Mouse (Mus musculus): Measurements from ENCODE around the gene Gm10662.
"Not testable (repeated sequence)": the region's sequence is repeated elsewhere in the genome, so short reads cannot be mapped to it uniquely, and the experiment has no call there.

Gm10662 gene

GRCm38 (mm10) chr7:23144380-23144779, at the start of gene Gm10662:
TSS of gene Gm10662 (minus strand) at chr7:23144480.
- DNase-seq (ENCODE audit: low spot score), result not testable (repeated sequence)

DNA sequence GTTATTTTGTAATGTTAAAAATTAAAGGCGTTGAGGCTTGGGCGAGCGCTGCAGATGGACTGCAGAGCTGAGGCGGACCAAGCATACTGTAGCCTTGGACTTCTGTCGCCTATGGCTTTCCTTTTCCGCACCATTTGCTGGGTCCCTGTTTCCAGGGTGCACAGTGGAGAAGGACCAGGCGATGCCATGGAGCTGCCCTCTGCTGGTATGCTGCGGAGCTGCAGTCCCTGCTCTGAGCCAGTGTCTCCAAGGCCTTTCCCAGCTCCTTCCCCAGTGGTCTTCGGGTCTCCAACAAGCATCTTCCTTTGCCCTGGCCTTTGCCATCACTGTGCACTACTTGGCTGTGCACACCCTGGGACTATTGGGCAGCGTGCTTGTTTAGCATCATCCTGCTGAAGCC, 19.2 kb upstream of the Gm10662 start:
- DNase-seq (ENCODE audit: low spot score), result not testable (repeated sequence)
